Comparison of ENCODE assay signal across 11 mouse cellular contexts in genomic region chr19:28191428-28192116, GRCm38 (mm10).
DNase-seq lines count a peak whose midpoint lies in the region; ATAC-seq lines count a peak whose summit lies in the region.
"Had no signal": no experiment of that assay in that cellular context is flagged by ENCODE, and none has a peak within 500 bp of the region (broad histone marks: within the 10 kb centered on the region; RNA-seq: fewer than 3 reads in every experiment).

No protein-coding gene starts in this region.

- peaks cover 11% of the 10 kb centered on the region for H3K4me1 ChIP-seq in hindbrain, embryonic 14.5 days (replicated peaks; ENCODE audit: control insufficient read depth, insufficient read depth, low read length)
- H3K4me1 ChIP-seq in heart, embryonic 12.5 days (replicated peaks) = no peaks in the 10 kb centered on the region

- no peaks in the 10 kb centered on the region for H3K36me3 ChIP-seq in hindbrain, embryonic 14.5 days (replicated peaks; ENCODE audit: control insufficient read depth, insufficient read depth)
- H3K36me3 ChIP-seq in heart, embryonic 12.5 days = no peaks in the 10 kb centered on the region

- no peak overlapping the region for H3K9ac ChIP-seq in hindbrain, embryonic 14.5 days
- H3K9ac ChIP-seq in heart, embryonic 12.5 days = no peak overlapping the region

- DNase-seq in embryo, embryonic 10.5 days (ENCODE audit: low spot score) = peak; percentile 33
- DNase-seq in embryo, embryonic 10 days (ENCODE audit: low spot score) = no peak
- DNase-seq in Muller cell, postnatal 12 days (ENCODE audit: inconsistent ontology term) = peak; percentile 86
- DNase-seq in hindbrain, embryonic 14.5 days (ENCODE audit: low spot score) = peak; percentile 38
- peak; percentile 27 to 47 for DNase-seq in kidney, postnatal 25 days
- DNase-seq in thymus, postnatal 14 days = no peak
- no peak for DNase-seq in lung, postnatal 25 days (ENCODE audit: low spot score)
- DNase-seq: heart, adult 11 months; layer of hippocampus, postnatal 36 days had no signal

- H3K9me3 ChIP-seq in hindbrain, embryonic 14.5 days (ENCODE audit: control insufficient read depth, low read length) = no peaks in the 10 kb centered on the region
- no peaks in the 10 kb centered on the region for H3K9me3 ChIP-seq in heart, embryonic 12.5 days (replicated peaks)

- H3K4me3 ChIP-seq in hindbrain, embryonic 14.5 days (replicated peaks; ENCODE audit: low read length) = no peak overlapping the region
- no peak overlapping the region for H3K4me3 ChIP-seq in heart, embryonic 12.5 days

- 26% methylated on average over 9 of the region's 9 CpGs for WGBS in hindbrain, embryonic 14.5 days
- 34% methylated on average over 9 of the region's 9 CpGs for WGBS in heart, embryonic 12.5 days

- no peaks in the 10 kb centered on the region for H3K27me3 ChIP-seq in hindbrain, embryonic 14.5 days (ENCODE audit: control insufficient read depth, insufficient read depth, low read length)
- H3K27me3 ChIP-seq in heart, embryonic 12.5 days (replicated peaks) = no peaks in the 10 kb centered on the region

- peak; percentile 69; the same call in 1 of the 2 replicates for ATAC-seq in hindbrain, embryonic 14.5 days (ENCODE audit: low FRiP score)
- ATAC-seq in heart, embryonic 12.5 days (ENCODE audit: insufficient number of reproducible peaks, low FRiP score) = no peak
- ATAC-seq: activated CD4-positive, CD25-positive, alpha-beta regulatory T cell, adult 4 months had no signal

- no peak overlapping the region for H3K4me2 ChIP-seq in hindbrain, embryonic 14.5 days (replicated peaks)
- H3K4me2 ChIP-seq in heart, embryonic 12.5 days = no peak overlapping the region

- H3K27ac ChIP-seq in hindbrain, embryonic 14.5 days = no peak overlapping the region
- no peak overlapping the region for H3K27ac ChIP-seq in heart, embryonic 12.5 days (ENCODE audit: poor library complexity, severe bottlenecking)

Comparison
In these comparisons a context has a peak if more than half of its experiments do, and no peak if none do; other contexts are left out.
1. DNase-seq: peak in embryo, embryonic 10.5 days (single experiment), Muller cell, postnatal 12 days (single experiment), hindbrain, embryonic 14.5 days (single experiment) and kidney, postnatal 25 days (2 of 2); none in embryo, embryonic 10 days (single experiment), thymus, postnatal 14 days (single experiment) and lung, postnatal 25 days (single experiment).